Mouse (Mus musculus): ENCODE measurements around the gene Fggy.

The Fggy gene

DNA sequence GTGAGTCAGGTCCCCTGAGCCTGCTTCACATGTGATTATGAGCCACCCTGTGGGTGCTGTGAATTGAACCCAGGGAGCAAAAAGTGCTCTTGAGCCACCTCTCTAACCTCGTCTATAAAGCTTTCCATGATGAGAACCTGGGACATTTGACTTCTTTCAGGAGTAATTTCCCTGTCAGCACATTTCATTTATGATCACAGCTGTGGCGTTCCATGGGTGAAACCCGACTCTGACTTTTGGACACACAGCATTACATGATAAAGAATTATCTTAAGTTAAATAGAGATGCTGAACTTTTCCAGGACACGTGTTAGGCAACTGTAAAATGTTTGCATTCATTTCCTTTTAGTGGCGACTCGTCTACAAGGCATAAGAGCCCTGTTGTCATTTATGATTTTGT lies 39.9 kb downstream of the Fggy start:
- DNase-seq: no peak

DNA sequence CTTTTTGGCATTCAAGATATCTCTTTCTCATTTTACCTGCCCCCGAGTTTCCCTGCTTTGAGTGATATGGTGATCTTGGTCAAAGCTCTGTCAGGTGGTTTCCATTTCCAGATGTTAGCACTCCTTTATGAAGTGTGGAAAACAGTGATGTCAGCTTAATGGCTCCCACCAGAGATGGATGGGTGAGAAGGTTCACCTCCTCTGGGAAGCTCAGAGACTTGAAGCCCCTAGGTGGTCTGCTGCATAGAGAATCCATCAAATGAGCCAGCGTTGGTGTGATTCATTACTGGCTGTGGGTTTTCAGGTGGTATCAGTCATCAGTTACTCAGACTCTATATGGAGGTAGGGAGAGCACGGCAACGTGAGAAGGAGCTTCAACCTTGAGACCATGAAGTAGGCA lies 44.5 kb downstream of the Fggy start:
- no peak for DNase-seq

DNA sequence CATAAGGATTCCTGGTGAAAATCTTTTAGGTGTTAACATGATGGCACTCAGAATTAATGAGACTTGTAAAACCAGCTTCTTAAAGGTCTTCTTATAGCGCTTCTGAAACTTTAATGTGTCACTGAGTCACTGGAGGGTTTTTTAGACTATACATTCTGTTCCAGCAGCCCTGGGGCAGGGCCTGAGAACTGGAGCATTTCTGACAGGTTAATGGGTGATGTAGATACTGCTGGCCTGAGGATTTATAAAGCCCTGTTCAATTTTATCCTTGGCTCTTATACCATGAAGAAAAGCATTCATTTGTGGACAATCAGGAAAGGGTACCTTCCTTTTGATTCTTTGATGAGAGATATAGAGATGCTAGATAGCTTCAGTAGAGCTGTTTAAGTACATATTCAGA lies 45.9 kb downstream of the Fggy start:
- DNase-seq: no peak

DNA sequence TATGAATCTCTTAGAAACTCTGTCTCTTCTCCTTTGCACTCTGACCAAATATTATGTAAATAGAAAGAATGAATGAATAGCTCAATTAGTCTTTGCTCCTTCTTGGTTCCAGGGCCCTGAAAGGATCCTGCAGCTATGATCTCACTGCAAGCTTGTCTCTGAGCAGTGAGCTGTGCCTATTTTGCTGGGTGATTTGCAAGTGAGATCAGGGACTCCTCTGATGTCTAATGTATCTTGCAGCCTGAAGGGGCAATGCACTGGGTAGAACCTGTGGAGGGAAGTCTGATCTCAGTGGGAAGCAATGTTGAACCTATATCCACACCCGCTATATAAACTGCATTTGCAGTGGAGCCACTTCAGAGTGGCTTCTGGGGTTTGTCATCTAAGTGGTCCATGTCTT lies 53.4 kb downstream of the Fggy start:
- DNase-seq: no peak

DNA sequence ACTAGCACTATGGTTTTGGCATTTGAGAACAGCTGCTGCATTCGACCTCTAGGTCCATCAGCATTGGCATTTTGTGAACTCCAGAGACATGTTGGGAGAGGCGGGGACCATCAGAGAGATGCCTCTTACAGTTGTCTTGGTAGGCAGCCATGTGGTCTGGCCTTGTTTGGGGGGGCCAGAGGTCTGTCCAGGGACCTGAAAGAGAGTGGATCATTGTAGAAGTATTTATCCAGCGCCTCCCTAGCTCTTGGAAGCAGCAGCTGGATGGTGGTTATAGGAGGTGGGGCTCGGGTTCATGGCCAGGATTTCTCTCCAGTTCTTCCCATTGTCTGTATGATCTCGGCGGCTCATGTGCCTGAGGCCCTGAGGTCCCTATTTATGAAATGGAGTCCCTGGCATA lies 54.1 kb downstream of the Fggy start:
- DNase-seq: no peak

DNA sequence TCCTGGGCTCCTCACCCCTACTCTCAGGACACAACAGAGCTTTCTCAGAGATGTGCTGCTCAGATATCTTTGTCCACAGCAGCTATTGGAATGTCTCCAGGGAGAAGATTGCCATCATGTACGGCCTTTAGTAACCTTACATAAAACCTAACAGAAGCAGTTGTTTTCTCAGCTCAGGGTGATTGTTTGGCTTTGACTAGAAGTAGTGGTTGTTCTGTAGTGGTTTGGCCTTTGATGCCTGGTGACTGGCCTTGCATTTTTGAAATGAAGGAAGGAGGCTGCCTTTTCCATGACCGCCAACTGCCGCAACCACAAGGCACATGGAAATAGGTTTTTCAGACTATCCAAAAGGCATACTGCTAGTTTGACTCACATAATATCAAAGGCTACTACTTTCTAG lies 63.7 kb downstream of the Fggy start:
- no peak for DNase-seq

DNA sequence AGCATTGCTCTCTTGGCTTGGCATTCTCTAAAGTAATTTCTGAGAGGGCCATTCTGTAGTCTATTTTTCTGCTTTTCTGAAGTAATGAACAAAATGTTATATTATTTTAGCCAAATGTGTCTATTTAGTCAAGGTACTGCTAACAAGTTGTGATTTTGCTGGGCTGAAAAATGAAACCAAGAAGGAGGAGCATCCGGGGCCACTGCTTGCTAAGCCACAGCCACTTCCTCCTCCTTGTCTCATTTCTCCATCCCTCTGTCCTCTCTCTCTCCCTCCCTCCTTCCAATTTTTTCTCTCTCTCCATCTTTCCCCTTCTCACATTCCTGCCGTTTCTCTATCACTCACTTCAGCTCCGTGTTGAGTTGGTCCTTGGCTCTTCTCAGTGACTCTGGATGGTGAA lies 67.4 kb downstream of the Fggy start:
- DNase-seq: no peak

DNA sequence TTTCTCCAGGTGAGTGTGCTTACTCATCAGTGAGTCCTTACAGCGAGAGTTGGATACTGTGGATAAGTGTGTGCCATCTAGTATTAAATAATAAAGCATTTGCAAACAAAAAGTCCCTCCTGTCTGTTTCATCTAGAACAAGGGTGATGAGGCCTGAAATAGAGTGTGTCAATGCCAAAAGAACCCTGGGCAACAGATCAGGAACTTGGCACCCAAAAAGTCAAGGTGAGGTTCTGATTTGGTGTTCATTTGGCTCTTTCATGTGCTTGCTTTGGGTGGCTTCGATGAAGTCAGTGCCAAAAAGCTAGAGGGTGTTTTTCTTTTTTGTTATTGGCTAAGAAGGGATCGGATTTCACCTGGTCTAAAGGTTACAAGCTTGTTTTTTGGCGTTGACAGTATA lies 68.3 kb downstream of the Fggy start:
- DNase-seq: peak; percentile 41

DNA sequence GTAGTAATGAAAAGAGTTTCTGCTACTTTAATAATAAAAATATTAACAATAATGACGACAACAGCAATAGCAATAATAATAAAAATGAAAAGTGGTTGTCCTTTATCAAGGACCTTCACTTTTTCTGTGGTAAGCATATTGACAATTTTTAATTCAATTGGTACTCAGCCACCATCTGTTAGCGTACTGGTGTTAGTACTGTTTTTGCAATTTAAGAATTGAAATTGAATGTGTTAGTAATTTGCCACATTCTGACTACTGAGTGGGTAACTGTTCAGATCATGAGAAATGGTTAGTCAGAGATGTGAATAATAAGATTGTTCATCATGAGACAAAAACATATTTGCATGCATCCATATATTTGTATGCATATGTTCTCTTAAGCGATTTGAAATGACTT lies 68.9 kb downstream of the Fggy start:
- DNase-seq: no peak

DNA sequence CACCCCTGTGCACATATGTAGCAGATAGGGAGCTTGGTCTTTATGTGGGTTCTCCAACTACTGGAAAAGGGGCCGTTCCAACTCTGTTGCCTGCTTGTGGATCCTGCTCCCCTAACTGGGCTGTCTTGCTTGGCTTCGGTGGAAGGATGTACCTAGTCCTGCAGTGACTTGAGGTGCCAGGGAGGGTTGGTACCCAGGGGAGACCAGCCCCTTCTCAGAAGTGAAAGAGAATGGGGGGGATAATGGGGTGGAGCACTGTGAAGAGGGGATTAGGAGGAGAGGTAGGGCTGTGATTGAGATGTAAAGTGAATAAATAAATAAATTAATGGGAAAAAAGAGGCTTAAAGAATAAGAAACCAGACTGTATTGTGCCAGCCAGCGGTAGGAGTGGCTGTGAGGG lies 77.6 kb downstream of the Fggy start:
- no peak for DNase-seq

DNA sequence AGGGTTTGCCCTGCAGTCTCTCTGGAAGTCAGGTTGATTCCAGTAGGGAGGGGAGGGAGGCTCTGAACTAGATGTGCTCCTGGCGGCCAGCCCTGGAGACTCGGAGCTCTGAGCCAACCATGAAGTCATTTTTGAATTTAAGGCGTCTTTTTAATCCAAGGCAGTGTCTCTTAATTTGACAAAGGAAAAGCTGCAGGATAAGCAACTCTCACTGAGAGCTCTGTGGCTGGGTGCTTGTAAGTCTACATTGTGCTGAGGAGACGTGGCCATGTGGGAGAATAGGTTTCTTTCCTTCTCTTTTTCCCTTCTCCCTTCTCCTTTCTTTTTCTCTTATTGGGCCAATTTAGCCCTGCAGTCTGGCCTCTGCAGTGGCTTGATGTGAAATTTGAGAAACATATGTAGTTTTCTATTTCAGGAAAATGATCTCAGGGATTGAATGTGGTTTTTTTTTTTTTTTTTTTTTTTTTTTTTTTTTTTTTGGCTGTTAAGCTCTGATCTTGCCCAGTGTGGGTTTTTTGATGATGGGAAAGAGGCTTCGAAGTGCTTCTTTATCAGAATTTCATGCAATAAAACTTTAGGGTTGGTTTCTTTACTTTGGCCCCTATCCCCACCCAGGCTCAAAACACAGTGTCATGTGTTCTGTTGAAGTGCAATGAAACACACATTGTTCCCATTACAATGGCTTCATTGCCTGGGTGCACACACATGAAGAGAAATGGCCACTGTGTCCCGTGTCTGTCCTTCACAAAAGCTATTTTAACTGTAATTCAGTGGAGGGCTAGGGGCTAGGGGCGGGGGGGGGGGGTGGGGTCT lies 79.8 kb downstream of the Fggy start:
- peak; percentile 39 for DNase-seq

DNA sequence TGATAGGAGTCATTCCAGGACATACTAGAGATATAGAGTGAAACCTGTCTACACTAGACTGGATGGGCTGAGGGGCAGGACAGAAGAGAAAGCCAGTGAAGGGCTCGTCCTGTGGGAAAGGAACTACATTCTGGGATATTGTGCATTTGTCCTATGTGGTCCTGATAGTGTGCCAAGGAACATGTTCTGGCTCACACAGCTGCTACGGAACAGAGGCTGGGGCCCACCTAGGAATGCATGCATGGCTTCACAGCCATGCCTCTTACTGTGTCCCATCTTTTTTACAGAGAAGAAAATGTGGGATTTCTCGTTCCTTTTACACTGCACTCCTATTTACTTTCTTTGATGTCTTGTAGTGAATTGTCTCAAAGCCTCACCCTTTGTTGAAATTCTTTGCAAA lies 80.8 kb downstream of the Fggy start:
- DNase-seq: no peak

DNA sequence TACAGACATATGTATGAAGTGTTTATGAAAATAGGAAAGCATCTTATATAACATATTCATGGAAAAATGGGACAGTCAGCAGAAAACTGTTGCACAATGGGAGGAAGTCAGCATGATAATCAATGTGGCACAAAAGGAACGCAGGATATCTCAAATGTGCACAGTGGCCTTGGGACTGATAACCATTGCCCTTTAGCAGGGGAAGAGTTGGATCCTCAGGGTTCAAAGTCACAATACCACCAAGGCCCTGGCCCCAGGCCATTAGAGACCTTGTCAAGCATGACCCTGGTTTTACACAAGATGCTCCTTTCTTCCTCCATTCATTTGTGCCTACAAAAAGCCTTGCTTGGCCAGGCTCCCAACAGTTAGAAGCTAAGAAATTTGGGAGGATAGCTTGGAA lies 83.5 kb downstream of the Fggy start:
- DNase-seq: peak; percentile 70

DNA sequence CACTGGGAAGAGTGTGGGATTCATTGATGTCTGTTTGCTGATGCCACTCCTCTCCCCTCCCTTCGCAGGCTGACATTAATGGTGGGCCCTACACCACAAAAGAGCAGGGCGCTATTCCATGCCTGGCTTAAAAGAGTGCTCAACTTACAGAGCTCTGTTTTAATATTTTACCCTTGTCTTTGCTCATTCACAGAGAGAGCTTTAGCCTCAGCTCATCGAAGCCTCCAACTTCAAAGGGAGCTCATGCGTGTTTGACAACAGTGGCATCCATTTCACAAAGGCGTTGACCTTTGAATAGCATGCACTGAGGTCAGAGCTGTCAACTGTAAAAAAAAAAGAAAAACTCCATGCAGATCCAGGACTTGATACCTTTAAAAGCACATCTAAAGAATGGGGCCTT lies 86.7 kb downstream of the Fggy start:
- peak; percentile 33 for DNase-seq

DNA sequence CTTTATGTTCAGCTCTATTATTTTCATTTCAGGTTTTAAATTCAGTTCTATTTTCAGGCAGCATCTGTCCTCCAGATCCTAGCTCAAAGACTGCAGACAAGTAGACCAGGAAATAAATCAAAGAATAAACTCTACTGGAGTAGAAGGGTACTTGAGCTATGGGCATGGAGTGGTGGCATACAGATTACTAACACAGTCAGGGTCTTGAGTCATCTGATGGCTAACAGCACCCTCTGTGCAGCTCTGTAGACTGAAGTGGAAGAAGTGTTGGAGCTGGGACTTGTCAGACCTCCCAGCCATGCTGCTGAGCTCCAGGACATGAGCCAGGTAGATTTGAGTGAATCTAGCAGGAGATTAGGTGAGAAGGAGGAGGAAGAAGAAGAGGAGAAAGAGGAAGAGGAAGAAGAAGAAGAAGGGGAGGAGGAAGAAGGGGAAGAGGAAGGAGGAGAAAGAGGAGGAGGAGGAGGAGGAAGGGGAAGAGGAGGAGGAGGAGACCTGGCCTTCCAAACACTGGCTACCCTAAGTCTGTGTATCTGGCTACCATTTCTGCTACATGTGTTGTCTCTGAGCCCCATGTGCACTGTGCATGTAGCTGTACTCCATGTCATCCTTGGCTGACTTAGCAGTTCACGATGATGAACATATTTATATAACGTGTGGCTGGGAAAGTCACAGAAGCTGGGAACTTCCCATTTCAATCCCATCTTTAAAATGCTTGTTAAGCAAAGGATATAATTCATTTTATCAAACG lies 91.7 kb downstream of the Fggy start:
- DNase-seq: no peak

DNA sequence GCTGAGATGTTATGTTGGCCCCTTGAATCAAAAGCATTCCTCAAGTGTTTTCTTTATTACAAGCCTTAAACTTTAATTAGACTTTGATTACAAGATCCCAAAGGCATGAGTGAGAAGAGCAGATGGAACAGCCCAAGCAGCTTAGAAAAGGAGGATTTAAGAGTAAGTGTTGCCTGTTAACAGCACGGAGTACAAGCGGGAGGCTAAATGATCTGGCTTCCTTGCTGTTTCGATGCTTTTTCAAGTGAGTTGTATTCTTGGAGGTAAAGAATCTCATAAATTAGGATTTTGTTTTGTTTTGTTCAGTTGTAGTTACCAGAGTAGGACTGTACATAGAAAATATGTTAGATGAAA lies 92.2 kb downstream of the Fggy start:
- DNase-seq: no peak

DNA sequence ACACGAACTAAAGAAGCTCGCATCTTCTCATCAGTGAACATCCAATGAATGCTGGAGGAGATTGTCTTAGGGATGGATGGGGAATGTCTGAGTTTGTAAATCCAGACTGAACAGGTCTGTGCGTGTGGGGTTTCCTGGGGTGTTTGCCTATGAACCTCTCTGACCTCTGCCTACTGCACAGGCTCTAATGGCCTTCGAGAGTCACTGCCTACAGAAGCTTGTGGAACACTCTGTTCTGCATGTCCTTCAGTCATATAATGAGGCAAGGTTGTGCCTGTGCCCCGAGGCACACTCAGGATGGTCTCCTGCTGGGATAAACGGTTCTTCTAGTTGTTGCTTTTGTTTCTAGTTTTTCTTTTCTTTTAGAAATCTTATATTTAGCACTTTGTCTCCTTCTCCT lies 92.7 kb downstream of the Fggy start:
- DNase-seq: no peak

DNA sequence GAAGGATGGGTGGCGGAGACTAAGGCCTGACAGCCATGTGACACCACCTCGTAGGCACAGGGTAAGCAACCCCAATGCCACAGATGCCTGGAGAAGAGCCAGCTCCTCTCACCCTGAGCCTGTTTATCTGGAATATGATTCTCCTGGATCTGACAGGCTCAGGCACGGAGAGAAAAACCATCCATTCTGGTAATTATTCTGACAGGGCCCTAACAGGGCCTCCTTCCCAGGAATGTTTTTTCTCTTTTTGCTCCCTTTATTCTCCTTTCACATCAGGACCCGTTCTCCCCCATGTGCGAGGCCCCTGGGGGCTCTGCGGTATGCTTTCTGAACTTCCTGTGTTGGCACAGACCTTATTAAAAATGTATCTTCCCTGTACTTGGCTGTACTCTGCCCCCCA lies 94.7 kb downstream of the Fggy start:
- DNase-seq: no peak

DNA sequence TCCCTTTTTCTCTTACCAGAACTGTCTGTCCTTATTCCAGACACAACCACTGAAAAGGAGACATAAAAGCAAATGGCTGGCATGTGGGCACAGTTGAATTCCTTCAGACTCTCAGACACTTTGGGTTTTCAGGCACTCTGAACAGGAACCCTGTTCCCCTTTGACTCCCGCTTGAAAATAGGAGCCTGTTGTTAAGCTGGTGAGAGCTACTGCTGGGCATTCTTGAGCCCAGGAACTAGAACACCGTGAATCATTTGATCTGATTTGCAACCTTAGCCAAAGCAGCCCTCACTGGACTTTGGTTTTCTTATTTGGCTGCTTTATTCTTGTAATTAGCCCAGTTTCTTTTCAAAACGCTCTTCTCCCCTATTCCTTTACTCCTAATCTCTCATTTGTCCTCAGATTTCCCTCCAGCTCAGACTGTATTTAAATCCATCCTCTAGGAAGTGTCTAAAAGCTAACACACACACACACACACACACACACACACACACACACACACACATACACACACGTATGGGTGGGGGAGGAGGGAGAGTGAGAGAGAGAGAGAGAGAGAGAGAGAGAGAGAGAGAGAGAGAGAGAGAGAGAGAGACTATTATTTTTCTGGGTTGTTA lies 96.1 kb downstream of the Fggy start:
- DNase-seq: peak; percentile 16

DNA sequence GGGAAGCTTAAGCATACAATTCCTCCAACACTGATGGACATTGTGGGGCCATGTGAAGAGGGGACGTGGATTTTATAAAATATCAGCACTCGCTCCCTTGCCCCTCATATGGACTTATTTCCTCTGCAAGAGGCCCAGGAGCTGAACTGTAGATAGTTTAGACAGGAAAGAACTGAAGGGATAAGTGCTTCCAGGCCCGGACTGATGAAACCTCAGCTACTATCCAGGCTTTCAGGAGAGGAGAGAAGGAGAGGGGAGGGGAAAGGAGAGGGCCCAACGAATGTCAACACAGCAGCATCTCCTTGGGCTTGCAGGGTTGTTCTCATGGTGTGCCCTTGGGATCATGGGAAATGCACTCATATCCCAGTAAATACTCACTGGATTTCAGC lies 96.6 kb downstream of the Fggy start:
- DNase-seq: no peak

DNA sequence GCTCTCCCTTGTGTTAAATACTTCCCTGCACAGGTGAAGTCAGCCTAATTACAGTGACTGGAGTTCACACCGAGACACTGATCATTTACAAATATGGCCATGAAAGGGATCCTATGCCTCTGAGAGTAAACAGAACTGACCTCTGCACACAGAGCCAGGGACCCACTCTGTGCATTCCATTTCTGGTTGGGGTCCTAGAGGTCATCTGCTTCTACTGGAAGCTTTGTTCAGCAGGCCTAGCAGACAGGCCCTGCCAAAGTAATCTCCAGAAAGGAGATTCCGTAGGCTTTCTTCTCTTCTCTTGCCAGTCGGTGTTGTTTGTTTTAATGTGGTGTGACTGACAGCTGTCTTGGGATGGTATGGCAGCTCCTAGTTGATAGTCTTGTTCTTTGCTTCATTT lies 101.7 kb downstream of the Fggy start:
- no peak for DNase-seq

DNA sequence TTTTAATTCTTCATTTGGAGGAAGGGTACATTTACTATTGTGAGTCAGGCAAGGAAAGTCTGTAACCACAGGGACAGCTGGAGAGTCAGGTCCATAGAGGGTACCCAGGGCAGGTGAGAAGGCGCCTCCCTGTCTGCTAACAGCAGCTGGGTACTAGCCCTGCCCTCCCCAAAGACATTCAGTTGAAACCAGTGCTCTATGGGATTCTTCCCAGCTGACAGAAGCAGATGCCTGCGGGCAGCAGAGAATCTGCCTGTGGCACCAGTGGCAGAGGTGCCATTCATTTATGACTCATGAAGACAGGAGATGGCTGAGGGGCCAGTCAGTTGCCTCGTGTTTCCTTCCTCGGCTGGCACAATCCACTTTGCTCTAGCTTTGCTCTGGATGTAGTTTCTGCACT lies 106.3 kb downstream of the Fggy start:
- no peak for DNase-seq

DNA sequence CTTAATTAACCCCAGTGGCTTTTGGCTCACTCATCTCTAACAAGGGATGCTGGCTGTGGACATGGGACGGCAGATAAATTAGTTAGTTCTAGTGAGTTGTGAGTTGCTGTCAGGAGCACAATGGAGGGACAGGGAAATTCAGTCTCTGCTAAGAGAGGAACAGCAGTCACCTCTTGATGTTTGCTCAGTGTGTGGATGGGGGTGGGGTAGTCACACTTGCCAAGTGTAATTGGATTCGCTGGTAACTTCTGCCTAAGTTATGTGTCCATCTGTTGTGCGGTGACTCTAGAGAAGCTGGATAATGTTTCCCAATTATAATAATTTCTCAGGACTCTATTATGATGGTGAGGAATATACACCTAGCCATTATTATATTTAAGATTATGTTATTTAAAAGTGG lies 107.0 kb downstream of the Fggy start:
- DNase-seq: no peak

DNA sequence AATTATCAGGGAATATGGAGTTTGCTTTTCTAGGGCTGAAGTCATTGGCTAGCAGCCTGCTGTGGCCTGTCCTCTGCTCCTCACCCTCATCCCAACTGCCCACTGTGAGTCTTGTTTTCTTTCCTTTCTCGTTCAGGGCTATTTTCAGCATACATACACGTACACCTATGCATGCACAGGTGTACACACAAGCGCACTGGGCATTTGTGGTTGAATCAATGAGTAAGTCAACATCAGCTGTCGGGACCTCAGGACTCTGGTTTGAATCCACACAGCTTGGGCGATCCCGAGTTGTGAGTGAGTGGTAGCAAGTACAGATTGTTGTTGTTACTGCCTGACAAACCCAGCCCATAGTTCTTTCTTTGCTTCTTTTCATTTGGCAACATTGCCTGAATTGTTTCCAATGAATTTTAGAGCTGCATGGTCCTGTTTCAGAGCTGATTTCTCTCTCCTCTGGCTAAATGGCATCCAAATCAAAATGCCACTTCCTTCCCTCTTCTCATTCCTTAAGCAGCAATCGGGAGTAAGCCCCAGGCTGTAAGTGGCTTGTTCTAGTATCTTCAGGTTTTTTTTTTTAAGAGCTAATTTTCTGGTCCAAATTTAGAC lies 109.1 kb downstream of the Fggy start:
- no peak for DNase-seq
